Mouse (Mus musculus) embryonic stem cell, embryonic (primary cell): ENCODE measurements around the gene Grin2b.

Experiments used
- CTCF ChIA-PET, 4 experiments: fragments of 300-600 bp in 2 of 4; fragments of 350-600 bp in 2 of 4; sonication (Branson Sonifier 250); formaldehyde crosslinking; loops; one replicate each; lab custom pipeline; 2022; ENCODE audit warnings: inconsistent platforms in 2 of 4; lab: Charles Lee
- POLR2A ChIA-PET, 4 experiments: fragments of 300-600 bp in 2 of 4; fragments of 350-600 bp in 2 of 4; sonication (Branson Sonifier 250); formaldehyde crosslinking; loops; one replicate each; lab custom pipeline; 2022; ENCODE audit warnings: antibody characterized with exemption in 4 of 4, inconsistent platforms in 1 of 4; lab: Charles Lee

Gene Grin2b

DNA sequence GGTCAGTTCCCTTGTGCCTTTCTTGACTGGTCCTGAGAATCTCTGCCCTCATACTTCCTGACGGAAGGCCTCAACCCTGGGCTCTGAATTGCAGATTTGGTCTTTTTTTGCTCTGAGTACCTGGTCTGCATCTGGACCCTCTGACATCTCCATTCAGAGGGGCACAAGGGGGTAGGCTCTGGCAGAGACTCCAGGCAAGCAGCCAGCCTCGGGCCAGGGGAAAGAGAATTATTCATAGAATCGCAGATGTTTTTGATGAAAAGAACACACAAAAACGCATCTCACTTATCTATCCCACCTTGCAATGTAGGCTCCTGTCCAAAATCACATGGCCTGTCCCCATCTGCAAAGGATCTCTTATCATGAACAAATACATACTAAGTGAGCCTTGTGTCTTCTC, 147.5 kb downstream of the Grin2b start:
- POLR2A ChIA-PET: no interaction called here
- CTCF ChIA-PET: no interaction called here

DNA sequence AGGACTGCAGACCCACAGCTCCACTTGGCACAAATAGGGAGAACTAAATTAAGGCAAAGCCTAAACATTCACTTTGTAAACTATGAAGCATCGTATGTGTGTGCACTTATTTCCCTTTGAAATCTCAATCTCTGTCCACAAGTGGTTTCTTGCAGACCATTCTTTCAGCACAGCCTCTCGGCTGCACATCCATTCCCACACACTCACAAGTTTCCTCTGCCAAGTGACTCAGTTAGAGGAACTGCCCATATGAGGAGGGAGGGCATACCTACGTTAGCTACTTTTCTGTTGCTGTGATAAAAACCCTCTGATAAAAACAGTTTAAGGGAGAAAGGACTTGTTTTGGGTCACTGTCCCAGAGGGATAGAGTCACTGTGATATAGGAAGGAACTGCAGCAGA, 152.9 kb downstream of the Grin2b start:
- POLR2A ChIA-PET: no interaction called here
- CTCF ChIA-PET: no interaction called here

DNA sequence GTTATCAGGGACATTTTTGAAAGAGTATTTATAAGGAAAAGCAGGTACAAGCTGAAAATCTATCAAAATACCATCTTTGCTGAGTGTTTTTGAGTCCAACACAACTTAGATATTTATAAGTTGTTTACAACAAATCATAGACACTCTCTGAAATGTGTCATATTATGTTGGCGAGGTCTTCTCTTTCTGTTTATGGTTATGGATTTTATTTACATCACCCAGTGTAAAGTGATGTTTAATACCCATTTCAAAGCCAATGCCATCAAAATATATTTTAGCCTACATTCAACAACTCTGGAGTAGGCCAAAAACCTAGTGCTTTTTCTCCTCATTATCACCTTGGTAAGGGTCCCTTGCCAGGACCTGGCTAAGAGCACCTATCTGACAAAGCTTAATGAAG, 154.3 kb downstream of the Grin2b start:
- POLR2A ChIA-PET: no interaction called here

DNA sequence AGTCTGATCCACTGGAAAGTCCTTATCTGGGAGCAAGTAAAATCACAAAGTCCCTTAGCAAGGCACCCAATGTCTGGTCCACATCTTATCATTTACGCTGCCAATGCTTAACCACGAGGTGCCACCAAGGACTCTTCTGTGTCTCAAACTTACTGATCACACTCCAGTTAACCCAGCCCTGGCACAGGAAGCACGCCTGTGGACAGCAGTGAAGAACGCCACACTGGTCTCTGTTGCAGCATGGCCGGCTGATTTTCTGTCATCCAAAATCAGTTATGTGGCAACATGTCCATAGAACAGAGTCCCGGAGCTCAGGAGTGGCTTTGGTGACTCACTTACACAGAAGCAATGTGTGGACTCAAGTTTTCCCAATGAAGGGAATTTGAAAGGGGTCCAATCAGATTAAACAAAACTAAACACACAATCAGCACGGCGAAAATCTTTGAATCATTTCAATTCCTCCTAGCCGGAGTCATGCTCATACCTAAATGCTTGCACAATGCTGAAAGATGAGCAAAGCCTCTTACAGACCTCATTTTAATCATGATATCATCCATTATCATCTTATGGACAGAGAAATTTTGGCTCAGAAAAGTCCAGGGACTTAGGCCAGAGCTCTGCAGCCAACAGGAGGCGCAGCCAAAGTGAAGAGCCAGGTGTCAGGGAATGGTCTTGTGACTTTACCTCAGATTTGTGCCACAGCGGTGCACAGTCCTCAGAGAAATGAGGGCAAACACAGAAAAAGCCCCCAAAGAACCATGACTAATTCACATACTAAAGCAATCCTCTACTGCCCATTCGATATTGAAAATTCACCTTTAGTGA, 159.5 kb downstream of the Grin2b start:
- CTCF ChIA-PET: interaction anchor here in 1 of 4 experiments (1.3 kb wide), 1 partner anchor 72 kb away, joined by 3 read pairs; no protein-coding TSS in a partner anchor

More for the DNA sequence above, 154.3 kb downstream of the Grin2b start:
- CTCF ChIA-PET: interaction anchor here in 1 of 4 experiments (0.6 kb wide), 1 partner anchor 602 kb away, joined by 3 read pairs; no protein-coding TSS in a partner anchor

DNA sequence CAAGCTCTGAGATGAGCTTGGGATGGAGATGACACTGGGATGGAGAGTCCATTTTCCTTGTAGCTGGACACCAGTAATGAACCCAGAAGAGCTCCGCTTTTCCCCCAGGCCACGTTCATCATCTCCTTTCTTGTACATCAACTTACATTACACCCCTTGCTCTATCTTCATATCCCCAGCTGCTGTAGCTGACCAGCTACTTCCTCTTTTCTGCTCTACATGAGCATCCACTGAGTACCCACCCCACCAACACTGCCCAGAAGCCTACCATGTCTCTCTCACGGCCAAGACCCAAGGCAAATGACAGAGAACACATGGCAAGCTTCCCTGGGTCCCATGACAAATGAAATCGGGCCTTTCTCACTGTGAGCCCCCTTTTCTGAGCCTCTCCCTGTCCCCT, 161.8 kb downstream of the Grin2b start:
- ChIA-PET POLR2A (interaction anchor here in 1 of 4 experiments (1.4 kb wide), 1 partner anchor 19 kb away, joined by 3 read pairs; no protein-coding TSS in a partner anchor), CTCF (no interaction called here)

More for the DNA sequence above, 159.5 kb downstream of the Grin2b start:
- POLR2A ChIA-PET: no interaction called here

DNA sequence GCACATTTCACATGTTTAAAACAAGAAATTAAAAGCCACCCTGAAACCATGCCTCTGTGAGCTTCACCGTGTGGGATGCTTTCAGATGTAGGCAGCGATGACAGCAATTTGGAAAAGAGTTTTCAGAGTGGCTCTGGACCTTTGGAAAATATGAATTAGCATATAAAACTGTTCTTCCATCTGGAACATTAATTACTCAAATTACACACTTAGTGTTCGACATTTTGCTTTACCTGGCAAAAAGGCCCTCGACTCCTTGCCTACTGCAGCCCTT, 162.3 kb downstream of the Grin2b start:
- ChIA-PET CTCF (interaction anchor here in 1 of 4 experiments (0.6 kb wide), 1 partner anchor 80 kb away, joined by 3 read pairs; no protein-coding TSS in a partner anchor), POLR2A (interaction anchor here in 1 of 4 experiments (1.4 kb wide), 1 partner anchor 18 kb away, joined by 3 read pairs; no protein-coding TSS in a partner anchor)

DNA sequence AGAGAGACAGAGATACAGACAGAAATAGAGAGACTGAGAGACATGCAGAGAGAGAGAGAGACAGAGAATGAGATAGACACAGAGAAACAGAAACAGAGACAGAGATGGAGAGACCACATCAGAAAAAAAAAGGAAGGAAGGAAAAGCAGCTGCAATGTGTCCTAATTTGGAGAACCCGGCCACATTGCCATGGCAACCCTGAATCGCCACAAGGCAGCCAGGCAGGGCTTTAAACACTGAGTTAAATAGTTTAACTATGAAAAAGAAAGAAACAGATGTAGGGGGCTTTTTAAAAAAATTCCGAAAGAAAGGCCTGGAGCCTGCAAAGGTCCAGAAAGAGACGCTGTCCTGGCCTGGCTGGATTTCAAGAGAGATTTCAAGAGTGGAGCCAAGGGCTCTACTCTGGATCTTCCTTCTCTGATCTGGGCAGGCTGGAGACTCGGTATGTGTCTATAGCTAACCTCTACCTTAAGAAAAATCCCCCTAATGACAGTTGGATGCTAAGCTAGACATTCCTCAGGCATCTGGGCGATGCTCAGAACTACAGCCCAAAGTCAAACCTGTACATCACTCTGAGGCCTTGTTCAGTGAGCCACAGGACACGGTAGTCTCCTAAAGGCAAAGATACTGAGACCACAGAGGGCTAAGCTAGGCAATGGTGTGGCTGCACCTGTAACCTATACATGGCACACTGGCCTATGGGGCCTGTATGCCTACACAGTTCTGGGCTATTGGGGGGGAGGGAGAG, 162.8 kb downstream of the Grin2b start:
- ChIA-PET POLR2A (interaction anchor here in 1 of 4 experiments (1.4 kb wide), 1 partner anchor 18 kb away, joined by 3 read pairs; no protein-coding TSS in a partner anchor), CTCF (interaction anchor here in 2 of 4 experiments (0.6 to 0.7 kb wide), 3 partner anchors 11 to 103 kb away, joined by 3 read pairs; no protein-coding TSS in a partner anchor)

DNA sequence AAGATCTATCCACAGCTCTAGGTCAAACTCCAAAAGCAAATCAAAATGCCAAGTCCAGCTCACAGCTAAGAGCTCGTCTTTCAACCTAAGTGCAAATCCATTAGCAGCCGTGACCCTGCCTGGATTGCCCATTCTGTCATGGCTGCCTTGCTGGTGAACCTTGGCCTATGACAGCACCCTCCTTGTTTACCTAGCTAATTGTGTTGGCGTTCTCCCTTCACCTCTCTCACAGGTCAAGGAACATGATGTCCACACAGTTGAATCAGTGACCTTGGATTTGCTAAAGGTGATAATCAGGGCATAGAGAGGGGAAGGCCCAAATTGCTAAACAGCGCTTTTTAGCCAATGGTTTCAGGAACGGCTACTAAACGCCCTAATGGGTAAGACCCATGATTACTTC, 165.2 kb downstream of the Grin2b start:
- CTCF ChIA-PET: no interaction called here
- POLR2A ChIA-PET: no interaction called here

DNA sequence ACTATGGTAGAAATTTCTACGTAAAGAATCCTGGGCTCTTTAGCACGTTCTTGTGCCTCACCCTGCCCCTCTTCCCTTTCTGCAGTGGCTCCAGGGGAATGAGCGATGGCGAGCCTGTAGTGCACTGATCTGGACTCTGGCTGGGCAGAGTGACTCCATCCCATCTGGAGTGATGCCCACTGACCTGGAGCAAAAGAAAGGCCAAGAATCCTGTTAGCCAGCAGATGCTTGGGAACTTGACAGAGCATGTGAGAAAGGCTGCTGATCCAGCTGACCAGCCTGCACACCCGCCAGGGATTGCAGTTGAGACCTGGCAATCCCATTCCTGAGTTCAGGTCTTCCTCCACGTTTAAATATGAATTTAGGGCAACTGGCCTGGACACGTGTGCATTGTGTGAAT, 178.6 kb downstream of the Grin2b start:
- ChIA-PET CTCF (no interaction called here), POLR2A (interaction anchor here in 1 of 4 experiments (0.7 kb wide), 1 partner anchor 11 kb away, joined by 3 read pairs; no protein-coding TSS in a partner anchor)

DNA sequence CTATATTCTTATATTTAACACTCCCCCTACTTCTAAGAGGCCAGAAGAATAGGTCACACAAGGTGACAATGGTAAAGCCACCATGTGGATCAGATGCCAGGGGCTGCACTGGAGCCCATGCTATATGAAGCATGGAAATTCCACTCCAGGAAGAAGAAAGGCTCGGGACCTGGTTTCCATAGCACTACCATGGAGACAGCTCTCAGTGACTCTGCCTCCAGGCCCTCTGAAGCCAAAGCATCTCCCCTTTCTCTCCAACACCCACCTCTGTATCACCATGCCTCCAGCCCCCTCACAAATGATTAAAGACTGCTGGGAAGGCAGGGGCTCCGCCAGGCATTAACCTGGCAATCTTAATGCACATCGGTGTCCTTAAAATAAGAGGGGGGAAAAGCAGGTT, 179.4 kb downstream of the Grin2b start:
- POLR2A ChIA-PET: no interaction called here
- CTCF ChIA-PET: no interaction called here

DNA sequence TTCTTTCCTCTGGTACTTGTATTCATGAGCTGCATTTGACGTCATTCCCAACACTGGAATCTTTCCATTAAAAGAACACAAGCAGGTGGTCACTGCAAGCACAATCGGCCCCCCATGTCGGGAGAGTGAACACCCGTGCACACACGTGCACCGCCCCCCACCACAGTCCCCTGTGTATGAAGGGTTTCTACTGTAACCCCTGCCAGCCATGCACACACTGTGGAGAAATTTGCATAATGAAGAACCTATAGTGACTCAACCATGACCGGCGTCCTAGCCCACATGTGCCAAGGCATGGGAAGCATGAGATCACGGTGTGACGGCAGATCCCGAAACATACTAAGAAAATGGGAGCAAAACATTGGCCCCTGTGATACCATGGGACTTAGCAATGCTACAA, 179.9 kb downstream of the Grin2b start:
- POLR2A ChIA-PET: interaction anchor here in 1 of 4 experiments (1.1 kb wide), 1 partner anchor 18 kb away, joined by 3 read pairs; no protein-coding TSS in a partner anchor
- CTCF ChIA-PET: no interaction called here

DNA sequence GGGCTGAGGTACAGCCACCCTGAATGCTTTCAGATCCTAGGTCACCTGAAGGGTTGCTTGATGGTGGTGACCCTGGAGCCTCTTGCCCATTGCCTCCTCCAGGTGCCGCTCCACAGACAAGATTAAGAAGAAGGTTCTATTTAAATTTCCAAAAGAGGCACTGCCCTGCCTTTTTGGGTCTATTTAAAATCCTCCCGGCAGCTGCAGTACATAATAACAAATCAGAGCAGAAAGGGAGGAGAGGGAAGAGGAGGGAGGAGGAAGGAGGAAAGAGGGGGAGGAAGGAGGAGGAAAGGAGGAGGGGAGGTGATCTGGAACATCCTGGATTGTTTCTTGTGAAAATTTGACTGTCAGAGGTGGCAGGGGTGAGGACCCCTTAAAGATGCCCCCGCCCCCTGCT, 197.2 kb downstream of the Grin2b start:
- ChIA-PET CTCF (no interaction called here), POLR2A (no interaction called here)

DNA sequence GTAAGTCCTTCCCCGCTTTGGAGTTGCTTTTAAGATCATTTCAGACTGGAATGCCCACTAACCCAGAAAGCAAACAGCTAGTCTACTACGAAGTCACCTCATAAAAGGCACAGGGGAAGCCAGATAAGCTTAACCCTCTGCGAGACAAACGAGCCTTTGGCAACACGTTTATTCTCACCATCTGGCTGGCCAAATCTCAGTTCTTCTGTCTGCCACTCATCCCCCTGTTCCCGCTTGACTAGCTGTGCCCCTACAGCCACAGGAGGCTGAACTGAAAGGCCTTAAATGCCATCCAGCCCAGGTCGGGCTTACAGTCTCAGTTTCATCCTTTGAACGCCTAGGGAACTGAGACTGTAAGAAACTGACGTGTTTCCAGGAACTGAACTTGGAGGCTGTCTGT, 200.8 kb downstream of the Grin2b start:
- ChIA-PET CTCF (no interaction called here), POLR2A (no interaction called here)

DNA sequence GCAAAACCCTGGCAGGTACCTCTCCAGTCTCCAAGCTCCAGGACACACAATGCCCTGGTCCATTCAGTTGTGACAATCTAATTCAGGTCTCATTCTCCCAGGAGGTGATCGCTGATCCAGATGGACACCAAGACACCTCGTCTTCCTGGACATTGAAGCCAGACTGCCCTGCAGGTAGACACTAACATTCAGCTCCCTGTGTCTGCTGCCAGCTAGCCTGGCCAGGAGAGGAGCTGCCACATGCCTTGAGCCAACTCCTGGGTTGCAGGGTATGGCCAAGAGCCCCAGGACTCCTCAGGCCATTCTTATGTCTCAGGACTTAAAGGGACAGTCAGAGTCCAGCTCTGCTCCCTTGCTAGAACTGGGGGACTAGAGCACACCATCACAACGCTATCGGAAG, 201.8 kb downstream of the Grin2b start:
- CTCF ChIA-PET: no interaction called here
- POLR2A ChIA-PET: no interaction called here

DNA sequence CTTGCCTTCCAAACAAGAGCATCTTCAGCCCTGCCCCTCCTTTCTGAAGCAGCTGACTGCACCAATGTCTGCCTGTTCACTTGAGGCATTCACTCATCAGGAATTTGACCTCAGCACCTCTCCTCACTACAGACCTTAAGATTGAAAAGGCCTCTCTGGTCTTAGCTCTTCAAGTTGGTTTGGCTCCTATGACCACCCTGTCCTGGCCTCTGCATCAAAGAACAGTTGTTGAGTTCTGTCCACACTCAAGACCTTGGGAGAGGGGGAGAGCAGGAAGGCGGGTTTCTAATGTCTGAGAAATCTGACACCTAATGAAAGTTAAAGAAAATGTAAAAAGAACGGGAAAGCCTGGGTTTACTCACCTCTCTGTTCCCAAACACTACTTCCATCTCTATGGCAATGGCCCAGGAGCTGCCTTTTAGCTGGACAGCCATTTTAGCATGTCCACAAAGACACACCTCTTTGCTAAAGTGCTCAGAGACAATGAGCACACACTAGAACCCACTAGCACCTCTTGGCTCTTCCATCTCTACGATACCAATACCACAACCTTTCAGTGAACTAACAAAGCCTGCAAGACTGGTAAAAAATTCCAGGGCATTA, 202.5 kb downstream of the Grin2b start:
- POLR2A ChIA-PET: no interaction called here
- CTCF ChIA-PET: no interaction called here

DNA sequence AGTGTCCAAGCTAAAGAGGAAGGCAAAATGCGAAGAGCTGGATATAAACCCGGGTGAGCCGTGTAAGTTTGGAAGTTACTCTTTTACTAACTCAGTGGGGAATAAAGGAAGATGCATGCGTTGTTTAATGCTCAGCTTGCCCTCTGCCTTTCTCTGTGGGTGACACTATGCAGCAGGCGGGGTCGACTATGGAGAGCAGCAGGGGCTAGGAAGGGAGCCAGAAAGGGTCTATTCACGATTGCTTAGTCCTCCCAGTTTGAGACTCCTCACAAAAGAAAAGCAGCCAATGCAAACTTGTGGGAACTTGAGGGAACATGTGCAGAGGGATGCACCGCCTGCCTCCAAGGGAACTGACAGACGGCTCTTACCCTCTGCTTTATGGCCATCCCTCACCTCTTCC, 211.5 kb downstream of the Grin2b start:
- ChIA-PET CTCF (no interaction called here), POLR2A (no interaction called here)

DNA sequence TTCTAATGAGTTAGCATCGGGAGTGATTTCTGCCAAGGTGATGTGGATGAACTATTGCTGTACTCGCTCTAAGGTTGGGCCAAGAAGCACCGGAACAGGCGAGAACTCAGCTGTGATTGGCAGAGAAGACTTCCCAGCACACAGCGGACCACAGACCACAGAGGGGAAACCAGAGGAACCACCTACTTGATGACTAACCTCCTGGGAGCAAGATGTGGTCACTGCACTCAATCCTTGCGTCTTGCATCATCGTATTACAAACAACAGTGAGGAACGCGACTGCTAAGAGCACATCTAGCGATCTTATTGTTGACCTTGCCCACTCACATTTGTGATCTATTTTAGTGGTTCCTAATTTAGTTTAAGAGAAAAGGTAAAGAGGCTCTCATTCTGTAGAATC, 213.7 kb downstream of the Grin2b start:
- ChIA-PET CTCF (no interaction called here), POLR2A (no interaction called here)

DNA sequence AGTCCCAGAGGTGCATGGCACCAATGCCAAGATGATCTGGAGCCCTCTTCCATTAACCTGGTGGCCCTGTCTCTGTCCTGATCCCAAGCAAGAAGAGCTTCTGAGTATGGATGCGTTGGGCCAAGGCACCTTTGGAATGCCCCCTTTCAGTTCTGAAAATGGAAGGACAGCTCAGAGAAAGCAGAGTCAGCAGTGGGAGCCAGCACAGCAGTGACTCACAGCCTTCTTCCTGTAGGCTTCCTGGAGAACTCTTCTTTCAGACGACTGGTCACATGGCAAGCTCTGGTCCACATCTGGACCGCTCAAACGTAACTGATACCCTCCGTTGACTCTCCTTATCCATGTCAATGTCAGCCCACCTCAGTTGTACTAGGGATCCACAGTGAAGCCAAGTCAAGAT, 221.6 kb downstream of the Grin2b start:
- POLR2A ChIA-PET: interaction anchor here in 1 of 4 experiments (1.7 kb wide), 1 partner anchor 14 kb away, joined by 3 read pairs; no protein-coding TSS in a partner anchor

DNA sequence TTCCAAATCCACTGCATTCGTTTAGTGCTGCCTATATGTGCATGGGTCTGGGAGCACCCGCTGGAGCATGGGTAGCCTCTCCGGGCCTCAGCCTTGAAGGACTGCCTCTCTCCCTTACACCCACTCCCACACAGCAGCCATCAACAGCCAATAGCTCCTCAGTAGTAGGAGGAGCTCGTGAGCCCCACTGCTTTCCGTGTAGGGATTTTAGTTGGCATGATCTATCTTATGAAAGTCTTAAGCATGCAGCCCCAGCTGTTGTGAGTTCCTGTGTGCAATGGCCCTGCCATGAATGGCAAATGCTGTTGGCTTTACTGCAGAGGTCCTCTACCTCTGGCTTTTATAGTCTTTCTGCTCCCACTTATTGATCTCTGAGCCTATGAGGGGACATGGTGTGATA, 227.8 kb downstream of the Grin2b start:
- ChIA-PET CTCF (no interaction called here), POLR2A (no interaction called here)

More for the DNA sequence above, 221.6 kb downstream of the Grin2b start:
- CTCF ChIA-PET: no interaction called here

DNA sequence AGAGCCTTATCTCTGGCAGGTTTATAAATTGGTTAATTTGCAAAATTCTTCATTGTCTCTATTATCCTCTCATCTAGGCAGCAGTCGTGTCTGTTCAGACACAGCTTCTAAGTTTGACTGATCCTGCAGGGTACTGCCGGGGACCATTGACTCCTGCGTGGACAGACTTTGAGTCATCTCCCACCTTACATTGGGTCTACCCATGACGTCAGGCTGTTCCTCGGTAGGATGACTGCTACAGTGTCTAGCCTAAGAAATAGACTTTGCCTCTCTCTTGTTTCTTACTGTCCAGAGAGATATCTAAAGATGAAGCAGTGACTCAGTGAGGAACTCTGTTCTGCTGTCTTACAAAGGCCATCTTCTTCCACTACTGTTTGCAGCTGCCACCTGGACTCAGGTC, 229.0 kb downstream of the Grin2b start:
- CTCF ChIA-PET: no interaction called here

More for the DNA sequence above, 229.0 kb downstream of the Grin2b start:
- POLR2A ChIA-PET: no interaction called here
